Mouse (Mus musculus): Measurements from ENCODE around the gene Kcnn4.

The Kcnn4 gene

DNA sequence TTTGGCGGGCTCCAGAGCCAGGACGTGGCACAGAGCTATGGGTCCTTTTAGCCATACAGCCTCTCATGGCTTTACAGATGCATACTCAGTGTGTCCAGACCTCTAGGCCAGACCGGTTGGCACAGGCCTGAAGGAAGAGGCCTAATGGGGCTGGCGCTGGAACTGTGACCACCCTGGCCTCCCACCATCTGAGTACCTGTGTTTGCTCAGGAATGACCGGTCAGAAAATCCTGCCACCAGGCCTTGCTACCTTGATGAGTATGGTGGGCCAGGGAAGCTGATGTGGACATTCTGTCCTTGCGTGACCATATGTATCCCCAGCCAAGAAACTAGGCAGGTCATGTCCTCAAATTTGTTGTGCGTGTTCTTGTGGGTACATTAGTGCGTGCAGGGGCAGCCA lies 57.1 kb downstream of the Kcnn4 start:
- no peak for DNase-seq

DNA sequence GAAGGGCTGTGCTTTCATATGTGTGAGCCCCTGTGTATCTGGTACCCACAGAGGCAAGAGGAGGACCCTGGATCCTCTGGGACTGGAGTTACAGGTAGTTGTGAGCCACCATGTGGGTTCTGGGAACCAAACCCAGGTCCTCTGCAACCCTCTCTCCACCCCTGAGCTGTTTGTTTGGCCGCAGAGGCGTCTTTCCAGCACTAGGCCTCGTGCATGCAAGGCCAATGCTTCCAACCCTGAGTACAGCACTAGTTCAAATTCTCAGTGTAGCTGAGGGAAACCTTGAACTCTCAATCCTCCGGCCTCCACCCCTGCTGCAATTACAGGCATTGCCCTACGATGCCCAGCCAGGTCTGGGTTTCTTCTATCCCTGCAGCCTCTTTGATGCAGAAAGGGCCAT lies 58.7 kb downstream of the Kcnn4 start:
- DNase-seq, result no peak

DNA sequence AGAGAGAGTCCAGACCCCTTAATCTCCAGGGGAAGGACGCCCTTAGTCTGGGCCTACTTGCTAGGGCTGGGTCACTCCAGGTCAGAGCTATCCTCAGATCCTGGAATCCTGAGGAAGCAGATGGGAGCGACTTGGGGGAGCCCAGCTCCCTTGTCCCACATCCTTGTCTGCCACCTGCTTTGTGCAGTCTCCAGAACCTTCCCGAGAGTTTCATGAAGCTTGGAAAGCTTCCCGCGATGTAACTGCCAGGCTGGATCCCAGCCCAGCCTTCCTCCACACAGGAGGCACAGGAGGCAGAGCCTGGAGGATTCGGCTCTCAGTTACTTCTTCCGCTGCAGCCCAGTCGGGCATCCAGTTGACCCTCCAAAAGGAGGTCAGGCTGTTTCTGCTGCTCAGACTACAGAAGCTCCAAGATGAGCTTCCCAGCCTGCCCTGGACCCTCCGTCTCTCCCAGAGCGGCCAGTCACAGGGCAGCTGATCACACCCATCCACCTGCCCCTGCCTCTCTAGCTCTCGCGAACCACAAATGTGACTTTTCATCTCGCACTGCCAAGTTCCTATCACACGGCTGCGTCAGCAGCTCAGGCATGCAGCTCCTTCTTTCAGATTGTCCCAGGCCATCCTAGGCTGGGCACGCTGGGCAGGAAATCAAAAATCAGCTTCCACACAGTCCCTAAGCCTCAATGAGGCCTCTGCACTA lies 59.5 kb downstream of the Kcnn4 start:
- DNase-seq, result no peak

DNA sequence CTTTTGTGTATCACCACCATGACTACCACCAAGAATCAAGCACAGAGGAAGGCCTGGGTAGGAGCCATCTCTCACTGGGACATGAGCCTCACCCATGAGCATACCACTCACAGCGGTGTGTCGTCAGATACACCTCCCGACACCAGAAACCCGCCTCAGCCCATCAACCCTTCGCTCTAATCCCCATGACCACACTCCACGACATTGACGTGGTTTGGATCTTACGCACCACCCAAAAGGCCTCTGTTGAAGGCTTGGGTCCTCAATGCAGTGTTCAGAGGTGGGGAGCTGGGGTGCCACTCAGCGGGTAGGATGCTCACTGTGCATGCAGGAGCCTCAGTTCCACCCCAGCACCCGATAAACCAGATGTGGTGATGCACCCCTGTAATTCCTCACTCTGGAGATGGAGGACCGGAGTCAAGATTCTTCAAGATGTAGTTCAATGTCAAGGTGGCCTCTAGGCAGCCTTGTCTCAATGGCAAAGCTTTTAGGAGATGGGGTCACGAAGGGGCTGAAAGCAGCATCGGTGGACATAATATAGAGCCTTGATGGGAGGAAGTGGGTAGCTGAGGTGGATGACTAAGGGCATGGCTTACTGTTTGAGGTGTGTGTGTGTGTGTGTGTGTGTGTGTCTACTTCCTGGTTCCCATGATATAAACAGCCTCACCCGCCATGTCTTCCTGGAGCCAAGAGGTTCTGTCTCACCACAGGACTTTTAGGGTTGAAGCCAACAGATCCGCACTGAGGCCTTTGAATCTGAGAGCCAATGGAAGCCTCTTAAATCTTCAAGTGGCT lies 60.7 kb downstream of the Kcnn4 start:
- DNase-seq, result no peak

DNA sequence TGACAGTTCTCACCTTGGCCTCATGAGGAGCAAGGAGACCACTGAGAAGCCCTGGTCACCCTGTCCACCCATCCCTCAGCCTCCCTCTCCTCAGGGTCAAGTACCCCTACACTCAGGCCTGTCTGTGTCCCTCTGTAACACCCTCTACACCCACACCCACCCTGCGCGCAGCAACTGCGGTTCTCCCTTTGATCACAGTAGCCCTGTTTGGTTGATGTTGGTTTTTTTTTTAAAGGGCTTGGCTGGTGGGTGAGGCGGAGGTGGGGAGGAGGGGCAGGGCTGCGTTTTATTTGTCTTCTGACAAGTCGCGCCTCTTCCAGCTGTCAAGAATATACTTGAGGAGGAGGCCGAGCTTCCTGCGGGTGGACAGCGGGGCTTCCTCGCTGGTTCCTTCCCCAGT lies 61.6 kb downstream of the Kcnn4 start:
- no peak for DNase-seq

DNA sequence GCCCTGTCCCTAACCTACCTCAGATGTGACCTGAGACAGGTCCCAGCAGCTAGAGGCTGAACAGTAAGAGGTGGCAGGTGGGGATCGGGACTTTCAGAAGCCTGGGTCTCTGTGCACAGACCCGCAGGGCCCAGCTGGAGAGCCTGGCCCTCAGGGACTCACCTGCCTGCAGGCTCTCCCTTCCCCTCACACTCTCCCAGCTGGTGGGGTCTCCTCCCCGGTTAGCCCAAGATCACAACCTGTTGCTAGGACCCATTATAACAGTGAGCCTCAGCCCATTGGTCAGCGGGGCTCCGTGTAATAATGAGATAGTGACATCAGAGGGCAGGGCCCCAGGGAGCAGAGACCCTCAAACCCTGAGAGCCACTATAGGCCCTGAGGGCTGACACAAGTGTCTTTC lies 65.2 kb downstream of the Kcnn4 start:
- no peak for DNase-seq

All from embryo, embryonic 11 days (tissue).